Mouse (Mus musculus) embryo, embryonic 9.5 days (tissue): ENCODE data around the gene Olah.
A peak's percentile ranks its signal among the peaks of the same experiment; 100 is the strongest.

Experiments used
- DNase-seq: peaks from one replicate; pipeline ENCODE4 v3.0.0-alpha.2; 2017; ENCODE audit errors: extremely low spot score

The Olah gene

DNA sequence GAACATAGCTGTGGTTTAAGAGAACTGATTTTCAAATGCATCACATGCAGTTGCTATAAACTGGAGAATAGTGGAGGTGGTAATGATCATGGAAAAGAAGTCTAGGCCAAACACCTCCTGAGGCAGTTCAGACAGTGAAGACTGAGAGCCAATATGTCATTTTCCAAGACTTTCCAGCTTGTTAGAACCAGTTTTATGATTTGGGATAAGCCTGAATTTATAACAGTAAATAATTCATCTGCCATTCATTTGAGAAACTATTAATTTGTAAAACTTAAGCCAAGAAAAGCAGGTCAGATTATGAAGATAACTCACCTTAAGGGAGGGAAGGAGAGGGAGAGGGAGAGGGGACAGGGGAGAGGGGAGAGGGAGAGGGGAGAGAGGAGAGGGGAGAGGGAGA is 43.9 kb downstream of the Olah start:
- no peak for DNase-seq

DNA sequence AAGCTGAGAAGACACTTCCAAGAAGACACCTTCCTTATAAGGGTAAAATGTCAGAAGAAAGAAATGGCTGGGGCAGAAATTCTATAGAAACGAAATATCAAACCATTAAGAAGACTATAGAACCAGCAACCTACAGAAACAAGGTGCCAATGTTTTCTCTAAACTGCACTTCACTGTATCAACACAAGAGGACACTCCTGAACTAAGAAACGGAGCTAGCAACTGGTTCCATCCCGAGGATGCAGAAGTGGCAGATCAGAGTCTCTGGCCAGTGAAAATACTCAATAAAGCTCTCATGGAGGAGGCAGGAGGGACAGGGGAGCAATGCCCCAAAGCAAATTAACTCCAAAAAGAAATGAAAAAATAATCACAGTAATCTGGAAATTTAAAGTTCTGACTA is 48.1 kb downstream of the Olah start:
- peak; percentile 18 for DNase-seq

DNA sequence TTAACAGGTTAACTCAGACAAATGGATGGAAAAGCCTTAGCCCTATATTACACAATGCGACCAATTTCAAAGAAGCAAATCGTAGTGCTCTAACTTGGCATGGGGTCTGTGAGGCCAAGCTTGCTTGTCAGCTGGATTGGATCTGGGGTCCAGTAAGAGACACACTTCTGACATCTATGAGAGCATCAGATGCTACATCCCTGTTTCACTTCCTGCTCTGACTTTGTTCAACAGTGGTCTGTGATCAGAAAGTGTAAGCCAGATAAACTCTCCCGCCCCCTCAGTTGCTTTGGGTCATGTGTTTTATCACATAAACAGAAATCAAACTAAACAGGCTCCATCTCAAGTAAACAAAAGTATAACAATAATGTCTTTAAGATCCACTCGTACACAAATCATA is 48.6 kb downstream of the Olah start:
- no peak for DNase-seq

DNA sequence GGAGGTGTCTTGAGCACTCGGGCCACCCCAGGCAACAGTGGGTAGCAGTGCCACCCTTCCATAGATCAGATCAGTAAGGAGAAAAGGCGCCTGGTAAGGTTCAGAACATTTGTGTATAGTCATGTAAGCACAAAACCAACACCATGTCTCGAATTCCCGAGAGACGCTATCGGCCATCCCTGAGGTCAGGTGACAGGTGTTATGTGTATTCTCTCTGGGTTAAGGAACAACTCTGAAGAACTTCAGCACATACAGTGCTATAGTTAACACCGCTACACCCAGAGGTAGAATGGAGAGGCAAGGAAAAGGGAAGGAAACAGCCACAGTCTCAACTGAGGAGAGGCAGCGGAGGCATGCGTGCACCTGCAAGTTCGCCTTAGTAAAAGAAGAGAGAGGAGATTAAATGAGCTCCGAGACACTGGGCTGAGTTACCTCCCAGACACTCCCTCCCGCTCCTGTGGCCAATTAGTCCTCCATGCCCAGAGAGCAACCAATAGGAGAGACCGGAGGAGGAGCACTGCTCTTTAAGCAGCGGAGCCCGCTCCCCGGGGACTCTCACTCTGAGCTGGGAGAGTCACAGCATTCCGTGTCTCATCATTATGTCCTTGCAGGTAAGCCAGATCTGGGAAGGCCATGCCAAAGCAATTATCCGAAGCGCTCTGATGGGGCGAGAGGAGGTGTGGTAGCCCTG is 61.3 kb downstream of the Olah start, which contains the start of gene Acbd7:
Gene Acbd7 (plus strand): TSS at position 558 of the 691 bp plus-strand sequence.
- peak; percentile 39 for DNase-seq

DNA sequence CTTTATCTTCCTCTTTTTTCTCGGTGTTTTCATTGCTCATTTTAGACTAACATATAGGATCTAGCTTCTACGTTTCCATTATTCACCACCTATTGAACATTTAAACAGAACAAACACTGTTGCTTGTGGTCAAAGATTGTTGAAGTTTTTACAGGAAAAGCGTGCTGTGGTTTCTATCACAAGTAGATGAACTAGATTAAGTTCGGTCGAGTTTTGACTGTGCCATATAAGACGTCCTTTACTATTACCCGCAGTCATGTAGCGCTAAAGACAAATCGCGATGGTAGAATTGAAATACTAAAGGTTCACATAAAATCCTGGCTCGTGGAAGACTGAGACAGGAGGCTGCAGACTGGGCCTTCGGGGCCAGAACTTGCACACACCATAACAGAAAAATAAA is 63.2 kb downstream of the Olah start:
- no peak for DNase-seq

DNA sequence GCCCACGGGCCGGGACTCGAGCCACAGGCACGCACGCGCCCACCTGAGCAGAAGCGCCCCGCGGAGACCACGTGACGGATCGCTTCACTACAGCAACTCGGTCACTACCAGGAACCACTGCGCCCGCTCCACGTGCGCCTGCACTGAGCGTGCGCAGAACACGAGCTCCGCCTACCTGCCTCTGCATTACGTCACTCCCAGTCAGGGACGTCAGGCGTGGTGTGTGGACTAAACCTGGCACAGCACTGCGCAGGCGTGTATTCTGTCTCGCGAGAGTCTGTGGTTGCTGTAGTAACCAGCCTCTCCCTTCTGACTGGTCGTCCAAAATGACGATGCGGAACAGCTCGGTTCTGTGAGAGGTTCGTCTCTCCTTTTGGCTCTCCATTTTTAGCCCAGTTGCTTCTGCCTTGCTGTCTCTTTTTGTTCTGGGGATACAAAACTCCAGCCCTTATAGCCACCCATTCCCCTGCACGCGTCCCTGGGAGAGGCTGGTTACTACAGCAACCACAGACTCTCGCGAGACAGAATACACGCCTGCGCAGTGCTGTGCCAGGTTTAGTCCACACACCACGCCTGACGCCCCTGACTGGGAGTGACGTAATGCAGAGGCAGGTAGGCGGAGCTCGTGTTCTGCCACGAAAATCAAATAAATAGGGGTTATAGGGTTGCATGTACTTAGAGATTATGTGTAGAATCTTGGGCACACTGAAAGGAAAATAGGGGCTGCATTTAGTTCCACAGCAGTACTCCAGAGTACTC is 64.3 kb downstream of the Olah start, which contains the start of gene Rpp38:
Gene Rpp38 (minus strand): TSS at position 160 of the 759 bp plus-strand sequence.
- DNase-seq = peak; percentile 97

DNA sequence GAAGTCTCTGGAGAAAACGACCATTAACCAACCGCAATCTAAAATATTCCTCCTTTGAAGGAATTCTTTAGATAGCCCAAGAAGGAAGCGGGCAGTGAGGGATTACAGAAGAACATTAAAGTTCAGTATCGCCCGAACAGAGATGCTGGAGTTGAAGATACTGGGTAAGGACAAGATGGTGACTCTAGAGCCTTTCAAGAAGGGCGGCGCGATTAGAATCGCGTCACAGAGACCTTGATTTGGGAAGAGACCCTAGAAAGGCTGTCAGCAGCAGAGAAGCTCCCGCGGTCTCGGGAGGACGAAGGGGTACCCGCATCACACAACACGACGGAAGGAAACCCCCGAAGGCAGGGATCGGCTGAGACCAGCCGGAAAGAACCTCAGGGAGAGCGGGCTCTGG is 65.0 kb downstream of the Olah start:
- DNase-seq = no peak

DNA sequence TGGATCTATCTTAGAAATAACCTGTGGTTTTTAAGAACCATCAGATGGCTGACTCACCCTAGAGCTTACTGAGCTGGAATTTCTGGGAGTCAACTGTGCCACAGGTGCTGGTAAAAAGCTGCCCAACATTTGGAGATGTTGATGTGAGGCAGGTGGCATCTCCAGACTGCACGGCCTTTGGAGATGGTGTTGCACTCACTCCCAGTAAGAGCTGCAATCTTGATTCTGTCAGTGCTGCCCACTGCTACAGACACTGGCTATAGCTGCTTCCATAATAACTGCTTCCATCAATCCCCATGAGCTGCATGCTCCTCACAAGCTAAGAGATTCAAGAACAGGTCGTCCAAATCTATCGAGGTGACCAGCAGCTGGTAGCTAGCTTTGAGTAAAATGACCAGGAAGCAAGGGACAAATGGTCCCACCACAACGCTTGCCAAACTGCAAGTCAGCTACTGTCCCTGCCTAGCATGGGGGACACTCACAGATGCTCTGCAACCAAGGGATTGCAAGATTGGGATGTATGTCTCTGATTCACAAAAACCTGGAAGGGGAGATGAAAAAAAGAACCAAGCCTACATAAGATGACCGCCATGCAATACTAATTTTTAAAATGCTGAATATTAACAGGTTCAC is 65.8 kb downstream of the Olah start:
- no peak for DNase-seq

DNA sequence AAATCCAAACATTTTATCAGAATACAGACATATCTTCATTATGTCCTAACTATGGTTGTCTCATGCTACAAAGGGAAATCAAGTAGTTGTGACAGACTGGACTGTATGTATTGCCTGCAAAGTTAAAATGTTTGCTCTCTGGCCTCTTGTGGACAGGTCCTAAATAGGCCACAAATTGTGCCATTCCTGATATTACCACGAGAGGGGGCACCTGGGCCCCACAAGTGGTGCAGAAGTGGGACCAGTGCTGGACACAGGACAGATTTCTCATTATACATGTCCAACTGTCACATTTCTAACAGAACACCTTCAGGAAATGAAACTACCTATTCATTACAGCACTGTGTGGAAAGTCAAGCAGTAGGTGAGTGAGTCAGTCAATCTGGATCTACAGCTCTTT is 69.7 kb downstream of the Olah start:
- DNase-seq = peak; percentile 17

DNA sequence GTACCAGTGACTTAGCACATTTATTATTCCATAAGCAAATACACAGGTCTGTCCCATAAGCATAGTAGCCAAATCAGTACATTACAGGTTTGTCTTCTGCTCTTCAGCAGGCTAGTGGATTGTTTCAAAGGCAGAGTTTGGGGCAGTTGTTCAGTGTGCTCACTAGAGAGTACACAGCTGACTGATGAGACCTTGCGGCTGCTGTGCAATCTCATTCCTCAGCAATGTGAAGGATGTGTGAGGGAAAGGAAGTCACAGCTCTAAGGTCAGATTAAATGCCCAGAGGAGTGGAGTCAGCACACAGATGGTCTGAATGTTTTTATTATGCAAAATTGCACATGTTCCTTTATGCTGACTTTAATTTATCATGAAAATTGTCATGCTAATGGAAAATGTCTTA is 70.5 kb downstream of the Olah start:
- no peak for DNase-seq

DNA sequence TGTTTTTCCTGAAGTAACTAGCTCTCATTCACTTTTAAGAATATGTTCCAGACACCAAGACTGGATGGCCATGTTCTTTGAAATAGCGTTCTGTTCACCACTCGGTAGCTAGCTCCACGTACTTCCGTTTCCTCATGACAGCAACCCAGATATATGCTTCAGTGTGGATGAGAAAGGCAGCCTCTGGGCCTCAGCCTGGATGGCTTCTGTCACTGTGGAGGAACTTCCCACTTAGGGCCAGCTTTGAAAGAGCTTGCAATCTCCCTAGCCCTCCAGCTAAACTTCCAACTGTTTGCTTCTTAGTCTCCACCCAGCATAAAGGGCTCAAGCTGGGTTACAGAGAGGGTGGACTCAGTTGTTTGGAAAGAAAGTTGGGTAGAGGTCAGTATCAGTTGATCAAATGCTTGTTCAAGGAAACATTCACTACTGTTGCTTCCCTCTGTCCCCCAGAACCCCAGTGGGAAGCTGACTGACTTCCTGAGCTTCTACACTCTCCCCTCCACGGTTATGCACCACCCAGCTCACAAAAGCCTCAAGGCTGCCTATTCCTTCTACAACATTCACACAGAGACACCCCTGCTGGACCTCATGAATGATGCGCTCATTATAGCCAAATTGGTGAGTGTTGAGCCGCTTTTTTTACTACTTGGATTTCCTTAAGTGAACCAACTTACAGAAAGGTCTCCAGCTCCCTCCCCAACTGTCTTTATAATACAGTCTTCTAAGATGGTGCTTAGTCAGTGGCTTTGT is 72.5 kb downstream of the Olah start:
- no peak for DNase-seq

DNA sequence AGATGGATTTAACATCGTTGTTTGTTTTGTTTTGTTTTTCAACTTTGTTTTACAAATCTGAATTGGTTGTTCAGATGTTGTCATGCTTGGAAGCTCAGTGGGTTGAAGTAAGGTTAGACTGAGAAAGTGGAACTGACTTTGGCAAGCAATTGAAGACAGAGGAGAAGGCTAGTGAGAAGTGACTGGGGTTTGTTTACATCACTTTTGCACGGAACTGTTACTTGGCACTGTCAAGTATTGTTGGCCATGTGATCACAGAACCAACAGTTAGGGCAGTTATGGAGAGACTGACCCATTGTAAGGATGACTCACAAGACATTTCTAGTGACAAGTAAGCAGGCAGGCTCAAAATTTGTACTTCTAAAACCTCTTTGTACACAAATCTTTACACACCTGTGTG is 73.9 kb downstream of the Olah start:
- no peak for DNase-seq

DNA sequence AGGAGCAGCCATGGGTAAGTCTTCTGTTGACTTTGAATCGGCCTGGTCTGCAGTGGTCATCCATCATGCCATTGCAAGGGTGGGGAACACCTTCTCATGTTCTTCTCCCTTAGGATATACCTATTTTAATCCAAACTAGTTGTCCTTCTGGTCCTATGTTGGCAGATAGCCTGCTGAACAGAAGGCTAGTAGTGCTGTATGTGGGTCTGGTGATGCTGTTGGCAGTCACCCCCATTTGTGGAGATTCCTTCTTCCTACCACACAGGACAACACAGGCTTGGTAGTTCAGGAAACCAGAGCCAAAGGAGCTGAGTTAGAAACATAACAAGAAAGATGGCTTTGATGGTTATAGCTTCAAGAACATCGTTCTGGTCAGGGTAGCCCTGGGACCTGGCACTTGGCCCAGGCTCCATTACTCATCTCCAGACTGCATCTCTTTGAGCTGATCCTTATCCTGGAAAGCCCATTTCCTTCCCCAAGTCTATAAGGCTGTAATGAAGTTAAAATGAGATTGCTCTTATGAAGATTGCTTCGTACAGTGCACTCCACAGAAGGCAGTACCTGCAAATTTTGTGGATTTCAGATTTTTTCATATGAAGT is 91.5 kb downstream of the Olah start:
- no peak for DNase-seq

DNA sequence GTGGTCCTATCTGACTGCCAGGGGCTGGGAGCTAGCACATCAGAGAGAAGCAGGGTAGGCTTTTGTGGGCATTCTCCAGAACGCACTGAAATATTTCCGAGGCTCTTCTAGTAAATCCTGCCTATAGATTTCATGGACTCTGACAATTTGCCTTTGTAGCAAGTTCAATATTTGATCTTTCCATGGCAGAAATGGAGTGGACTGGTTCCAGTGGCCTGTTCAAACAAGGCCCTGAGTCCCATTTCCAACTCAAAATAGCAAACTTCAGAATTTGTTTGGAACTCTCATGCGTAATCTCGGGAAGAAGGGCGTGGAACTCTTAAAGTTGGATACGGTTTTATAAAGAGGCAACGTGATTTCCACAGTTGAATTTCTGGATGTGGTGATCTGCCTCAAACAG is 101.2 kb downstream of the Olah start:
- no peak for DNase-seq

DNA sequence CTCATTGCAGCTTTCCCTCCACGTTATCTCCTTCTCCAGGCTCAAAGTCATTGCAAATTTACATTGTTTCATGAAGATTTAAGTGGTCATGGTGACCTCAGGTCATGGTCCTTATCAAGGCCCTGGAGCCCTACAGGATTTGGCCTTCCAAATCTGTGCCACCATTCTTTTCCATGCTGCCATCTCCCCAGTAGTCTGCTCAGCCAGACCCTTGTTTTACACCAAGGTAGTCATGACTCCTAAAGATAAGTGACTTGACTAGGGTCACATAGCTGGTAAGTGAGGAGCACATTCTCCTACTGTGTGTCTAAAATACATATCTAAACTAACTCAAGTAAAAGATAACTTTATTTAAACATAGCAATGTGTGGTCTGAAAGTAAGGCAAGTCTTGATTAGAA is 104.8 kb downstream of the Olah start:
- no peak for DNase-seq
